Mouse (Mus musculus) intestine, embryonic 16.5 days (tissue): Measurements from ENCODE around the gene Esr1. TPM values are rescaled to one million over a fixed set of nuclear protein-coding genes. Genes with fewer than 3 reads are reported as not detected.
A peak's percentile ranks its signal among the peaks of the same experiment; 100 is the strongest.
"Not testable (repeated sequence)": the region's sequence is repeated elsewhere in the genome, so short reads cannot be mapped to it uniquely, and the experiment has no call there.

Experiments
- ATAC-seq: fragments of 200-750 bp; cut with Nextera tagmentation; 2 replicates; pipeline ENCODE4 v1.8.0; 2017; ENCODE audit warnings: moderate TSS enrichment, moderate library complexity
- H3K27ac ChIP-seq: fragments of 300-500 bp; sonication (generic); 2 replicates; pipeline ENCODE4 v1.5.1; 2014; ENCODE audit warnings: mild to moderate bottlenecking, low read length
- H3K27me3 ChIP-seq: fragments of 300-500 bp; sonication (generic); replicated peaks from 2 replicates; pipeline ENCODE4 v1.6.1; 2014; ENCODE audit warnings: low read length, control low read depth, mixed read lengths; ENCODE audit not compliant: control insufficient read depth, insufficient read depth
- H3K36me3 ChIP-seq: fragments of 300-500 bp; sonication (generic); 2 replicates; pipeline ENCODE4 v1.6.1; 2014; ENCODE audit warnings: low read length, control low read depth; ENCODE audit not compliant: control insufficient read depth, insufficient read depth
- H3K4me1 ChIP-seq: fragments of 300-500 bp; sonication (generic); 2 replicates; pipeline ENCODE4 v1.6.1; 2014; ENCODE audit warnings: low read length, control low read depth, mixed read lengths; ENCODE audit not compliant: control insufficient read depth, insufficient read depth
- H3K4me2 ChIP-seq: fragments of 300-500 bp; sonication (generic); 2 replicates; pipeline ENCODE4 v1.6.1; 2014; ENCODE audit warnings: low read depth, low read length, control low read depth
- H3K4me3 ChIP-seq: fragments of 300-500 bp; sonication (generic); 2 replicates; pipeline ENCODE4 v1.5.1; 2014; ENCODE audit warnings: mild to moderate bottlenecking, low read length
- H3K9ac ChIP-seq: fragments of 300-500 bp; sonication (generic); 2 replicates; pipeline ENCODE4 v1.6.1; 2014; ENCODE audit warnings: low read depth, low read length
- H3K9me3 ChIP-seq: fragments of 300-500 bp; sonication (generic); 2 replicates; pipeline ENCODE4 v1.6.1; 2016; ENCODE audit warnings: low read length, control low read depth; ENCODE audit not compliant: control insufficient read depth
- WGBS: fragments of 180-500 bp; shearing (Covaris S2); extraction: QIAGEN DNeasy Blood & Tissue Kit; methylation state at CpG from one replicate; pipeline ENCODE4 v1.1.7; 2014; 5-methylcytosine and 5-hydroxymethylcytosine counted together
- polyA plus RNA-seq: library from polyadenylated mRNA; unstranded; fragments of >200 nt; fragmentation: Nextera tagmentation; extraction: Ambion mirVana; gene quantifications from 2 replicates; pipeline ENCODE4 v1.2.1, GENCODE M21; 2015

Esr1 gene
- polyA plus RNA-seq, 1 experiment from 2014 or later: 0.37 TPM

GRCm38 (mm10) chr10:4612313-4613036, 1.1 kb downstream of the Esr1 start:
- WGBS: 53% methylated on average over 22 of the region's 22 CpGs
- H3K36me3 ChIP-seq: no peaks in the 10 kb centered on the region
- 0 out of 2 replicates have a peak, but pooled peaks cover 2% of the 10 kb centered on the region for H3K4me1 ChIP-seq
- no peaks in the 10 kb centered on the region for H3K9me3 ChIP-seq
- no peak overlapping the region for H3K27ac ChIP-seq
- peak overlapping the region; percentile 37 for H3K4me3 ChIP-seq
- H3K27me3 ChIP-seq: no peaks in the 10 kb centered on the region
- H3K4me2 ChIP-seq: peak overlapping the region; percentile 59
- peak; percentile 79 for ATAC-seq
- H3K9ac ChIP-seq: peak overlapping the region; percentile 1; the same call in 1 of the 2 replicates

- H3K9me3 ChIP-seq: no peaks in the 10 kb centered on the region
- WGBS: 47% methylated on average over 2 of the region's 2 CpGs
- H3K9ac ChIP-seq: no peak overlapping the region
- no peak overlapping the region for H3K4me3 ChIP-seq
- ATAC-seq: no peak
- H3K4me2 ChIP-seq: no peak overlapping the region
- H3K36me3 ChIP-seq: no peaks in the 10 kb centered on the region
- H3K27me3 ChIP-seq: no peaks in the 10 kb centered on the region
- peaks cover 6% of the 10 kb centered on the region; the same call in 1 of the 2 replicates for H3K4me1 ChIP-seq
- H3K27ac ChIP-seq: no peak overlapping the region
Measured at GRCm38 (mm10) chr10:4618026-4618425, 6.6 kb downstream of the Esr1 start.

- no peaks in the 10 kb centered on the region for H3K36me3 ChIP-seq
- H3K9ac ChIP-seq: no peak overlapping the region
- H3K4me3 ChIP-seq: no peak overlapping the region
- WGBS: 62% methylated on average over 5 of the region's 5 CpGs
- H3K9me3 ChIP-seq: no peaks in the 10 kb centered on the region
- H3K4me2 ChIP-seq: no peak overlapping the region
- H3K4me1 ChIP-seq: peaks cover 6% of the 10 kb centered on the region; the same call in 1 of the 2 replicates
- ATAC-seq: 0 out of 2 replicates have a peak, but pooled peaks have one; percentile 36
- H3K27me3 ChIP-seq: no peaks in the 10 kb centered on the region
- H3K27ac ChIP-seq: no peak overlapping the region
Measured at GRCm38 (mm10) chr10:4618686-4619085, 7.3 kb downstream of the Esr1 start.

GRCm38 (mm10) chr10:4619426-4619825, 8.0 kb downstream of the Esr1 start:
- H3K4me1 ChIP-seq, H3K27me3 ChIP-seq, H3K4me3 ChIP-seq, H3K9me3 ChIP-seq, H3K9ac ChIP-seq, H3K4me2 ChIP-seq, ATAC-seq, H3K36me3 ChIP-seq, H3K27ac ChIP-seq: not testable (repeated sequence)
- 85% methylated on average over 1 of the region's 1 CpGs for WGBS

- Histone ChIP-seq H3K4me1 (peaks cover 6% of the 10 kb centered on the region; the same call in 1 of the 2 replicates), H3K4me3 (no peak overlapping the region), H3K36me3 (no peaks in the 10 kb centered on the region), H3K9me3 (no peaks in the 10 kb centered on the region), H3K4me2 (peak overlapping the region; percentile 38), H3K27me3 (no peaks in the 10 kb centered on the region), H3K27ac (no peak overlapping the region), H3K9ac (no peak overlapping the region)
- 63% methylated on average over 24 of the region's 24 CpGs for WGBS
- ATAC-seq: peak; percentile 88
Measured at GRCm38 (mm10) chr10:4620596-4621504, 9.5 kb downstream of the Esr1 start.

- Histone ChIP-seq H3K27me3 (no peaks in the 10 kb centered on the region), H3K36me3 (no peaks in the 10 kb centered on the region), H3K9ac (no peak overlapping the region), H3K4me1 (peaks cover 6% of the 10 kb centered on the region; the same call in 1 of the 2 replicates), H3K27ac (no peak overlapping the region), H3K4me3 (no peak overlapping the region), H3K9me3 (no peaks in the 10 kb centered on the region), H3K4me2 (peak overlapping the region; percentile 38; the same call in 1 of the 2 replicates)
- WGBS: 93% methylated on average over 5 of the region's 5 CpGs
- ATAC-seq: no peak
Measured at GRCm38 (mm10) chr10:4621505-4621815, 10.1 kb downstream of the Esr1 start.

GRCm38 (mm10) chr10:4623319-4623718, 11.9 kb downstream of the Esr1 start:
- Histone ChIP-seq H3K27me3 (no peaks in the 10 kb centered on the region), H3K4me2 (no peak overlapping the region), H3K4me1 (peaks cover 6% of the 10 kb centered on the region; the same call in 1 of the 2 replicates), H3K4me3 (no peak overlapping the region), H3K9me3 (no peaks in the 10 kb centered on the region), H3K27ac (no peak overlapping the region), H3K36me3 (no peaks in the 10 kb centered on the region), H3K9ac (no peak overlapping the region)
- no peak for ATAC-seq

GRCm38 (mm10) chr10:4624581-4624980, 13.2 kb downstream of the Esr1 start:
- Histone ChIP-seq H3K27me3 (no peaks in the 10 kb centered on the region), H3K9ac (no peak overlapping the region), H3K4me2 (no peak overlapping the region), H3K36me3 (no peaks in the 10 kb centered on the region), H3K27ac (no peak overlapping the region), H3K4me1 (peaks cover 6% of the 10 kb centered on the region; the same call in 1 of the 2 replicates), H3K4me3 (no peak overlapping the region), H3K9me3 (no peaks in the 10 kb centered on the region)
- 60% methylated on average over 4 of the region's 4 CpGs for WGBS
- ATAC-seq: no peak

GRCm38 (mm10) chr10:4625300-4625699, 13.9 kb downstream of the Esr1 start:
- Histone ChIP-seq H3K27me3 (no peaks in the 10 kb centered on the region), H3K9ac (no peak overlapping the region), H3K4me1 (peaks cover 6% of the 10 kb centered on the region; the same call in 1 of the 2 replicates), H3K9me3 (no peaks in the 10 kb centered on the region), H3K4me3 (no peak overlapping the region), H3K4me2 (no peak overlapping the region), H3K36me3 (no peaks in the 10 kb centered on the region), H3K27ac (no peak overlapping the region)
- 46% methylated on average over 6 of the region's 6 CpGs for WGBS
- ATAC-seq: 0 out of 2 replicates have a peak, but pooled peaks have one; percentile 16
